Mouse (Mus musculus) erythroblast, embryonic 14.5 days (primary cell): ENCODE measurements around the gene Tspyl4. TPM values are rescaled to one million over a fixed set of nuclear protein-coding genes. Genes with fewer than 3 reads are reported as not detected.

Experiments used
- H3K27me3 ChIP-seq: 2 replicates; pipeline ENCODE4 v1.6.1; 2012; ENCODE audit warnings: inconsistent platforms; ENCODE audit not compliant: control insufficient read depth
- H3K36me3 ChIP-seq: 2 replicates; pipeline ENCODE4 v1.6.1; 2012; ENCODE audit warnings: mild to moderate bottlenecking, inconsistent platforms; ENCODE audit not compliant: control insufficient read depth
- H3K4me1 ChIP-seq: 2 replicates; pipeline ENCODE4 v1.6.1; 2012; ENCODE audit warnings: inconsistent platforms; ENCODE audit not compliant: control insufficient read depth
- H3K4me3 ChIP-seq: replicated peaks from 2 replicates; pipeline ENCODE3; 2012; ENCODE audit warnings: moderate library complexity, mild to moderate bottlenecking, inconsistent platforms
- H3K9me3 ChIP-seq: 2 replicates; pipeline ENCODE4 v1.6.1; 2012; ENCODE audit warnings: low read length, inconsistent platforms, mixed read lengths; ENCODE audit not compliant: control insufficient read depth
- GATA1 ChIP-seq: IDR thresholded peaks from 2 replicates; pipeline ENCODE4 v1.6.1; 2012; ENCODE audit warnings: low read length, inconsistent platforms, mixed read lengths
- TAL1 ChIP-seq: IDR thresholded peaks from 3 replicates; pipeline ENCODE4 v1.6.1; 2012; ENCODE audit warnings: low read length, inconsistent platforms, mixed read lengths
- polyA plus RNA-seq: library from polyadenylated mRNA; stranded (reverse); fragments of >175 nt; gene quantifications from 2 replicates; pipeline ENCODE4 v1.2.3, GENCODE M21; 2012

Tspyl4 gene
- polyA plus RNA-seq, 1 experiment: not detected

GRCm38 (mm10) chr10:34281962-34282388, 15.3 kb upstream of the Tspyl4 start, which contains the start of gene Tspyl1:
Tspyl1 (plus strand) TSS chr10:34282190.
- H3K4me3 ChIP-seq: peak within 1 kb of the TSS; percentile 100
- peaks cover 6% of the 10 kb centered on the region for H3K27me3 ChIP-seq
- H3K36me3 ChIP-seq: peaks cover 16% of the 10 kb centered on the region
- H3K4me1 ChIP-seq: peaks cover 38% of the 10 kb centered on the region
- no peaks in the 10 kb centered on the region for H3K9me3 ChIP-seq
- TF ChIP-seq TAL1: no peak
- no peak for TF ChIP-seq GATA1

- Histone ChIP-seq H3K4me1 (peaks cover 38% of the 10 kb centered on the region), H3K4me3 (peak overlapping the region; percentile 100), H3K9me3 (no peaks in the 10 kb centered on the region), H3K27me3 (0 out of 2 replicates have a peak, but pooled peaks cover 3% of the 10 kb centered on the region), H3K36me3 (peaks cover 22% of the 10 kb centered on the region)
- TF ChIP-seq GATA1 (no peak), TAL1 (no peak)
Observed at GRCm38 (mm10) chr10:34282420-34283238, 14.6 kb upstream of the Tspyl4 start.

GRCm38 (mm10) chr10:34296911-34297298, 337 bp upstream of the Tspyl4 start:
- peak overlapping the region; percentile 64 for H3K4me3 ChIP-seq
- no peaks in the 10 kb centered on the region for H3K9me3 ChIP-seq
- TF ChIP-seq GATA1: no peak
- no peak for TF ChIP-seq TAL1
- H3K36me3 ChIP-seq: no peaks in the 10 kb centered on the region
- peaks cover 18% of the 10 kb centered on the region for H3K4me1 ChIP-seq
- peaks cover 23% of the 10 kb centered on the region for H3K27me3 ChIP-seq

- TF ChIP-seq TAL1 (no peak), GATA1 (no peak)
- Histone ChIP-seq H3K36me3 (no peaks in the 10 kb centered on the region), H3K4me1 (peaks cover 16% of the 10 kb centered on the region), H3K27me3 (peaks cover 23% of the 10 kb centered on the region), H3K4me3 (peak overlapping the region; percentile 64), H3K9me3 (no peaks in the 10 kb centered on the region)
Observed at GRCm38 (mm10) chr10:34297980-34298753, 925 bp downstream of the Tspyl4 start.

- H3K4me3 ChIP-seq: no peak overlapping the region
- TF ChIP-seq GATA1 (no peak), TAL1 (no peak)
- peaks cover 16% of the 10 kb centered on the region for H3K4me1 ChIP-seq
- H3K27me3 ChIP-seq: peaks cover 23% of the 10 kb centered on the region
- no peaks in the 10 kb centered on the region for H3K36me3 ChIP-seq
- no peaks in the 10 kb centered on the region for H3K9me3 ChIP-seq
Observed at GRCm38 (mm10) chr10:34300368-34300767, 3.1 kb downstream of the Tspyl4 start.

GRCm38 (mm10) chr10:34307070-34307469, 9.8 kb downstream of the Tspyl4 start:
- Histone ChIP-seq H3K27me3 (no peaks in the 10 kb centered on the region), H3K36me3 (no peaks in the 10 kb centered on the region), H3K4me1 (no peaks in the 10 kb centered on the region), H3K9me3 (no peaks in the 10 kb centered on the region), H3K4me3 (no peak overlapping the region)
- TF ChIP-seq TAL1 (no peak), GATA1 (no peak)

- Histone ChIP-seq H3K27me3 (no peaks in the 10 kb centered on the region), H3K4me1 (no peaks in the 10 kb centered on the region), H3K4me3 (no peak overlapping the region), H3K9me3 (no peaks in the 10 kb centered on the region), H3K36me3 (peaks cover 2% of the 10 kb centered on the region; the same call in 1 of the 2 replicates)
- TF ChIP-seq TAL1 (no peak), GATA1 (no peak)
Observed at GRCm38 (mm10) chr10:34309915-34310685, 12.9 kb downstream of the Tspyl4 start.

GRCm38 (mm10) chr10:34312536-34312935, 15.3 kb downstream of the Tspyl4 start:
- Histone ChIP-seq H3K4me3 (no peak overlapping the region), H3K27me3 (no peaks in the 10 kb centered on the region), H3K36me3 (peaks cover 2% of the 10 kb centered on the region; the same call in 1 of the 2 replicates), H3K9me3 (no peaks in the 10 kb centered on the region), H3K4me1 (peaks cover 3% of the 10 kb centered on the region; the same call in 1 of the 2 replicates)
- TF ChIP-seq GATA1: no peak
- no peak for TF ChIP-seq TAL1
